Mouse (Mus musculus): ENCODE measurements at regions not wholly inside any gene's neighbourhood (a gene's known extent, or its start where the extent isn't known, plus 50 kb on each side); places are given as distances from the start of the nearest gene placed in this dataset.

GRCm38 (mm10) chr8:76748471-76748870 lies 150.8 kb upstream of the Nr3c2 start:
- no peak for DNase-seq (ENCODE audit: low read depth)

- no peak for DNase-seq (ENCODE audit: low read depth)
These were observed 149.0 kb upstream of the Nr3c2 start for GRCm38 (mm10) chr8:76750286-76750685.

DNA sequence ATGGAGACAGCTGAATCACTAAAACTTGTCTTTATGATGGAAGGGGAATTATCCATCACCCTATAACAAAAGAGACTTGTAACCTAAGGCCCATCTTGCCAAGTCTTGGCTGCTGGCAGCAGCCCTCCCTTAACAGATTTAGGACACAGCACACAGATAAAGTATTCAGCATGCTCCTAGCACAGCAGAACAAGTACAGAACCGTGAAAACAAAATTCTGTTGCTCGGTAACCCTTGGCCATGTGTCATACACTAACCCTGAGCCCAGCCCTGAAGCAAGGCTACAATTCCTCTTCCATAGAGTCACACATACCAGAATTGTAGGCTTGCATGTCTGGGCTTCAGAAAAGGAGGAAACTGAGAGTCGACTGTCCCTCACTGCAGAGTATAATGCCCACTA lies 145.1 kb upstream of the Nr3c2 start:
- DNase-seq (ENCODE audit: low read depth), result no peak

- DNase-seq (ENCODE audit: low read depth), result no peak
These were observed 135.0 kb upstream of the Nr3c2 start for GRCm38 (mm10) chr8:76764201-76764600.

DNA sequence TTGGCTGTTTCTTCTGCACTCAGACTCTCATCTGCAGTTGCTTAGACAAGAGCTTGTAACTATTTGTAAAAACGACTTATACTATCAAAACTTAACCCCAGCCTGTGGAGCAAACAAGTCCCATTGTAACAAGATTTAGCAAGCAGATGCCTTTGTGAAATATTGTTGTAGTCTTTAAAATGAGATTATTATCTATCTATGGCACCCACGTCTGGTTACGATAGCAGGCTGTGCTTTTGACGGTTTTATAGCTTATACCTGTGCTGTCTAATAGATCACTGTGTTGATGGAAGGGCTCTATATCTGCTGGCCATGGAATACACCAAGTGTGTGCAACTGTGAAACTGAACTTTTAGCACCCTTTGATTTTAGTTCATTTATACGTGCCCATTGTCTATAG lies 130.9 kb upstream of the Nr3c2 start:
- DNase-seq (ENCODE audit: low read depth), result no peak

GRCm38 (mm10) chr8:76787744-76788143 lies 111.5 kb upstream of the Nr3c2 start:
- peak; percentile 4 for DNase-seq (ENCODE audit: low read depth)

DNA sequence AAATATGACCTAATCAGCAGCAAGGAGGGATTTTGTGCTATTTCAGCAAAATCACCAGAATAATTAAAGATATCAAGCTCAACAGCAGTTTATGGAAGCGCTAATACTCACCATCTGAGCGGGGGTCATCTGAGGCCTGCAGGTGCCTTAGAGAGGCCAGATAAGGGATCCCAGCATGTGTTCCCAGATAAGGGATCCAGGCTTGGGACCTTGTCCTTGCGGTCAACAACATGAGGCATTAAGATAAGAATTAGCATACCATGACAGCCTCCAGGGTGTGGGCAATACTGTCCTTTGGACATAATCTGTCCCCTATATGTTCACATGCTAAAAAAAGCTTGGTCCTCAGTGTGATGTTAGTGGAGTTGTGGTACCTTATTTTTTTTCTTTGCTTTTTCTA lies 105.4 kb upstream of the Nr3c2 start:
- no peak for DNase-seq (ENCODE audit: low read depth)

GRCm38 (mm10) chr8:76799998-76800397 lies 99.2 kb upstream of the Nr3c2 start:
- DNase-seq (ENCODE audit: low read depth), result no peak

DNA sequence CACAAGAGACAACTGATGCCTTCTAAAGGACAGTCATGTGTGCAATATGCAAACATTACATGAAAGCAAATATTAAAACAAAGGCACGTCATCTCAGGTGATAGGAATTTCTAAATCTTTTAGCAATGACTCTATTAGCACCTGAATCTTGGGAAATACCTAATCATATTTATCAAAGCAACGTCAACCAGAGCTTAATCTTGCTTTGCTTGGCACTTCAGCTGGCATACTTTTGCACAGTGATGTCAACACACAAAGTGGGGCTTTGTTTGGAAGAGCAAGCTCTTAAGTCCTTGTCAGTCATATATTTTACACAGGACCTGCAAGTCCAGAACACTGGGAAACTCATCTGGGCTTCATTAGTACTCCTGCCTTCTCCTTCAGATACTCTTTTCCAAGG lies 75.8 kb upstream of the Nr3c2 start:
- DNase-seq (ENCODE audit: low read depth), result no peak
